Mouse (Mus musculus) kidney, adult 2 months (tissue): Measurements from ENCODE around the gene Gpr62.
A peak's percentile ranks its signal among the peaks of the same experiment; 100 is the strongest.

Experiments
- CTCF ChIP-seq: fragments of 200-500 bp; conservative IDR thresholded peaks from 2 replicates; pipeline ENCODE4 v1.5.1; 2011; ENCODE audit warnings: low read depth, mild to moderate bottlenecking, control low read depth, low read length, moderate library complexity, mixed read lengths; ENCODE audit not compliant: insufficient read depth, insufficient read length
- POLR2A ChIP-seq: fragments of 200-500 bp; IDR thresholded peaks from one replicate; pipeline ENCODE4 v1.6.1; 2011; ENCODE audit warnings: low read depth, low read length, control low read depth

GRCm38 (mm10) chr9:106421865-106422160 lies 43.9 kb downstream of the Gpr62 start:
- TF ChIP-seq CTCF (peak; percentile 95), POLR2A (no peak)
